Mouse (Mus musculus) heart, adult 8-10 months (tissue): ENCODE results near the gene Wnk4. TPM values are rescaled to one million over a fixed set of nuclear protein-coding genes. Genes with fewer than 3 reads are reported as not detected.

Experiments used
- DNase-seq: peaks from one replicate; pipeline ENCODE4 v3.0.0; 2022; ENCODE audit warnings: low spot score
- total RNA-seq, 4 experiments: library from RNA; stranded (reverse); gene quantifications; 2 replicates each; pipeline ENCODE4 v1.2.4; 2022

The Wnk4 gene
- total RNA-seq, 4 experiments from 2014 or later: 7.6 to 16.6 (median 14.2) TPM

DNA sequence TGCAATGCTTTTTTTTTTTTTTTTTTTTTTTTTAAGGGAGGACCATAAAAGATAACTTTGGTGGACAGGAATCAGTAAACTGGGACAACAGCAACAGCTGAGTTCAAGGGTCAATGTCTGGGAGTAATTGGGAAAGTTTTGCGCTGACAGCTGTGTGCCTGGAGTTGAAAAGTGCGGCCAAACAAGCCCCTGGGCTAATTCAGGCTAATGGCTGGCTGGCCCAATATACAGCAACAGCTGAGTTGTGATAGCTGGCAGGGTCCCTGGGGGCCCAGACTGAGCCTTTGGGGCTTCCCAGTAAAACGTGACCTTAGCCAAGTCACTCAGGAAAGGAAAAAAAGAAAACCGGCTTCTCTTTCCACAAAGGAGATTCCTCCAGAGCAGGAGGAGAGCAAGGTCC is 15.3 kb upstream of the Wnk4 start:
- DNase-seq: peak; percentile 68

DNA sequence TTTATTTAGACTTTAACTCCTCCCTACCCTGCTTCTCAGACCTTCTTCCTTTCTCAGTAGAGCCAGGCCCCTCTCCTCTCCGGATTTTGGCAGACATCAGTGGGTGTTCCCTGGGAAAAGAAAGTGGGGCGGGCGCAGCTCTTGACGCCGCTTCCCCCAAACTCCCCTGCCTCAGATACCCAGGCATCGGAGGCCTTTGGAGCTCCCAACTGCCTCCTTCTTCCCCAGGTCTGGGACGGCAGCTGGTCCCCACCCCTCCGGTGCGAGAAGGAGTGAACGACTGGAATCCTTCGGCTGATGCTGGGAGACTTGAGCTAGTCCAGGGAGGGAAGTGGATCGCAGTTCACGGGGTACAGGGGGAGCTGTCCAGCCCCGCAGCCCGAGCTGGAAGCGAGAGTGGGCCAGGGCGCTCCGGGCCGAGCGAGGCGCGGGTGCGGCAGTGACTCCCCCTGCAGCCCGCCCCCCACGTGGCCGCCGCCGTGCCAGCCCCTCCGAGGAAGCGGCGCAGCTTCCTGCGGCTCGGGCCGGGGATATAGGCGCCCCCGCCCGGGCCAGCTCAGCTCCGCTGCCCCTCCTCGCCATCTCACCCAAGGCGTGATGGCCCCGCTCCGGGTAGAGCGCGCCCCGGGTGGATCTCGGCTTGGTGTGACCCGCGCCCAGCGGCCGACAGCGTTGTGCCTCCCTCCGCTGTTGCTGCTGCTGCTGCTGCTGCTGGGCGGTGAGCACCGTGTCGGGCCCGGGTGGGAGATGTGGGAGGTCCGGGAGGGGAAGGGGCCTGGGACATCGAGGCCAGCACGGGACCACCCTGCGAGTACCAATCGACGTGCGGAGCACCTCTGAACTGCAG is 14.3 kb upstream of the Wnk4 start, which contains the start of gene Ramp2:
TSS of gene Ramp2 (plus strand) at position 174 of the 847 bp plus-strand sequence.
- peak; percentile 72 for DNase-seq

GRCm38 (mm10) chr11:101246702-101247012 is 13.7 kb upstream of the Wnk4 start:
- DNase-seq: peak; percentile 39

- no peak for DNase-seq
These were observed 12.8 kb upstream of the Wnk4 start for GRCm38 (mm10) chr11:101247521-101248030.

GRCm38 (mm10) chr11:101248258-101248994 is 11.9 kb upstream of the Wnk4 start:
- peak; percentile 82 for DNase-seq

DNA sequence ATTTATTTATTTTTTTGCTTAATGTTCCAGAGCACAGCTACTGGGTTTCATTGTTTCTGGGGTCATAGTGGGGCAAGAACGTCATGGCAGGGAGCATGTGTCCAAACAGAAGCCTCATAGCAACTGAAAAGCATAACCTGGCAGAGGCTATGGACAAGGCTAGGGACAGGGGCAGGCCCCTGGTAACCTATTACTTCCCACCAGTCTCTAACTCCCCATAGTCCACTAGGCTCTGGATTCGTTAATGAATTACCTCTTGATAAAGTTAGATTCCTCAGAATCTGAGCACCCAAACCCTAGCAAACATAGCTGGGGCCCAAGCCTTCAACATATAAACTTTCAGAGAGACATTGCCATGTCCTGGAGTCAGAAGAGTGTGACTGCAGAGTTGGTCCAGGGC is 9.3 kb upstream of the Wnk4 start:
- DNase-seq: no peak

DNA sequence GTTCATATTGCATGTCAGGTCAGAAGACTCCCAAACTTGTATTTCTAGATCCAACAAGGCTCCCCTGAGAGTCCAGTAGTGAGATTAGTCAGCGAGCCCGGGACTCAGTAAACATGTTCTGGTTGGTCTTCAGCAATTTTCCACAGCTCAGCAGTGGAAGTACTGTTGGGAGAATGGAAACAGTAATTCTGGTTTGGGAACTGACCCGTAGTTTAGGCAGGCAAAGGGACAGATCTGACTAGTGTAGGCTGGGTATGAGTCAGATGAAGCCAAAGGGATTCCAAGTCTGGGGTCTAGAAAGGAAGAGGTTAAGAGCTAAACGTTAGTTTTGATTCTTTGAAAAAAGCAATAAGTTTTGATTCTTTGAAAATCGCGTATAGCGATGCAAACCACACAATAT is 7.4 kb upstream of the Wnk4 start:
- DNase-seq: peak; percentile 27

DNA sequence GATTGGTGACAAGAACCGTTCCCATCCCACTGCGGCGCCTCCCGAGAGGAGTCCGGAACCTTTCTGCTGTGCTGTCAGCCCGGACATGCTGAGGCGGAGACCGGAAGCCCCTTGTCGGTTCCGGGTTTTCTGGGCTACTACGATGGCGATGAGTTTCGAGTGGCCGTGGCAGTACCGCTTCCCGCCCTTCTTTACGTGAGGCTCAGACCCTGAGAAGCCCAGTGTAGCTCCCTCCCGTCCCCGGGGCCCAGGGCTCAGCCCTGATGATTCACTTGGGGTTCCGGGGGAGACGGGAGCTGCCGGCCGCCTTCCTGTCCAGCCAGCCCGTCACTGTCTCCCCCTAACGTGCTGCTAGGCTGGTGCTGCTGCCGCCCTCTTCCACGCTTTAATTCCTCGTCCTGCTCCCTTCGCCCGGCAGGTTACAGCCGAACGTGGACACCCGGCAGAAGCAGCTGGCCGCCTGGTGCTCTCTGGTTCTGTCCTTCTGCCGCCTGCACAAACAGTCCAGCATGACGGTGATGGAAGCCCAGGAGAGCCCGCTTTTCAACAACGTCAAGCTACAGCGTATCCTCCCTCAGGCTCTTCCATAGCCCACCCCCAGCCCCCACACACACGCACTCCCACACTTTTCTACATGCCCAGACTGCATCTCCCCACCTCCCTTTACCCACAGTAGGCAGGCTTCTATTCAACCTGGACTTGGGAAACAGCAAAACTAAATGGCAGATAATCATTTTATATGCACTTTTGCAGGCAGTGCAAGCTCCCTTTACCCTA is 6.6 kb upstream of the Wnk4 start, which contains the start of gene Vps25:
TSS of gene Vps25 (plus strand) at position 95 of the 777 bp plus-strand sequence.
- peak; percentile 85 for DNase-seq

DNA sequence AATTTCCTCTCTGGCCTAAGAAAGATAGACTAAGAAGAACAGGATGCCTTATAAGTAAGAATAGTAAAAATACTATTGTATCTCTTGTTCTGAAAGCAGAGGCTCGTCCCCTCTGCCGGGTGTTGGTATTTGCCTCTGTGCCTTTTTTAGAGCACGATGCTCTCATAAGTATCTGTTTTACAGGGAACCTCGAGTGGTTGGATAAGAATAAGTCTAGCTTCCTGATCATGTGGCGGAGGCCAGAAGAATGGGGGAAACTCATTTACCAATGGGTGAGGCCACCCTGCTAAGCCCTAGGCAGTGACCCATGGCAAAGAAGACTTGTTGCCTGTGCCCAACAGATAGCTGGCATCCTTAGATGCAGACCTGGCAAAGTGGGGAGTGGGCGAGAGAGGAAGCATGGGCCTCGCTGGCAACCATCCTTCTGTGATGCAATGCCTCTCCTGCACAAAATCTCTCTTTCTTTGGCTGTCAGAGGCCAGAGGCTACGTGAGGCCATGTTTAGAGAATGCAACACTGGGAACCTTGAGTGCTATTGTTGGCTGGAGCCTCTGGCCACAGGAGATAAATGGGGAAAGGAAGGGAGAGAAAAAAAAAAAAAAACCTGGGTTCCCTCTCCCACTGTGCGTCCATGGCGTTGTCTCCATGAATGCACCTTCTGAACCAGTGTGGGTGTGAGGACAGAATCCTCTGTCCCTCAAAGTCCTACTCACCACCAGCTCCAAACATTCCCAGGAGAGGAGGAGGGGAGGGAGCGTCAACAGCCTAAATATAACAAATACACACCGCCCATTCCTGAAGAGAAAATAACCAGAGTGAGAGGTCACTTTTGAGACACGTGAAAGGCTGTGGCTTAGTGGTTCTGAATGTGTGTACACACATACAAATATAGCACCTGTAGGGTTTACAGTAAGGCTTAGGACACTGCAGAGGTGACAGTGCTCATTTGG is 4.3 kb upstream of the Wnk4 start:
- peak; percentile 63 for DNase-seq

GRCm38 (mm10) chr11:101259261-101259712 is 1.1 kb upstream of the Wnk4 start:
- no peak for DNase-seq

GRCm38 (mm10) chr11:101260826-101261380 is 536 bp downstream of the Wnk4 start:
- DNase-seq: no peak

- no peak for DNase-seq
These were observed 2.1 kb downstream of the Wnk4 start for GRCm38 (mm10) chr11:101262272-101262967.

GRCm38 (mm10) chr11:101263138-101263988 is 3.0 kb downstream of the Wnk4 start:
- no peak for DNase-seq

DNA sequence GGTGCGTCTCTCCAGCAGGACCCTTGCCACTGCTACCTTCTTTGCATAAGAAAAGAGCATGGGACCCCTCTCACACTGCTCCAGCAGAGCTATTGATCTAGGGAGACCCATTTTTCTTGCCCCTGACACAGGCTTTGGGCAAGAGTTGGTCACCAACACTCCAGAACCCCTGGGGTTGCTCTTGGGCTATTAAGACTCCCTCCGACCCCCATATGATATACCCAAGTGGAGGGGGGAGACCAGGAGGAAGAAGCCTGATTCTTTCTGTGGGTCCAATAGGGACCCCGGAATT is 3.6 kb downstream of the Wnk4 start:
- DNase-seq: no peak

- no peak for DNase-seq
These were observed 4.6 kb downstream of the Wnk4 start for GRCm38 (mm10) chr11:101264954-101265471.

DNA sequence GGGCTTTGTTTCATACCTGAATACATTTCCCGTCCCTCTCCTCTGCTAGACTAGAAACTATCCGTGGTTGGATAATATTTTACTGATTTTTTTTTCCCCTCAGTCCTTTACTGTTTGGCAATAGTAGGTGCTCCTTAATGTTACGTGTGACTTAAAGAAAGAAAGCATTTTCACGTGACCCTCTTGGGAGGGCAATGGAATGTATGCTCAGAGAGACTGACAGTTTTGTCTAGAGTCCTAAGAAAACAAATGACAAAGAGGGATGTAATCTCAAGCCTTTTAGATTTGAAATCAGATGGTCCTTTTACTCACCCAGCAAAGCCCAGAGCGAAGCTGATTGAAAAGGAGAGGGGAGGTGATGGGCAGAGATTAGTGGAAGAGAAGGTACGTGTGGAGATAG is 5.5 kb downstream of the Wnk4 start:
- DNase-seq: no peak

GRCm38 (mm10) chr11:101269577-101270116 is 9.3 kb downstream of the Wnk4 start:
- no peak for DNase-seq

- DNase-seq: no peak
These were observed 12.1 kb downstream of the Wnk4 start for GRCm38 (mm10) chr11:101272446-101272845.
